In genomic region chr10:103855211-103855610, GRCm38 (mm10) we compare ENCODE assay signal across 18 mouse cellular contexts.
DNase-seq lines count a peak whose midpoint lies in the region; ATAC-seq lines count a peak whose summit lies in the region.
"Had no signal": no experiment of that assay in that cellular context is flagged by ENCODE, and none has a peak within 500 bp of the region (broad histone marks: within the 10 kb centered on the region; RNA-seq: fewer than 3 reads in every experiment).

No protein-coding gene starts in this region.

- H3K36me3 ChIP-seq in forebrain, embryonic 15.5 days, result no peaks in the 10 kb centered on the region
- H3K36me3 ChIP-seq: embryonic facial prominence, embryonic 10.5 days; heart, embryonic 13.5 days; hindbrain, embryonic 15.5 days had no signal

- no peak overlapping the region for H3K9ac ChIP-seq in forebrain, embryonic 15.5 days (replicated peaks)
- H3K9ac ChIP-seq: forebrain, embryonic 13.5 days; heart, embryonic 13.5 days; hindbrain, embryonic 15.5 days had no signal

- ATAC-seq in forebrain, embryonic 15.5 days (replicated peaks), result no peak
- ATAC-seq: forebrain, embryonic 13.5 days; intestine, embryonic 16.5 days had no signal

- H3K4me3 ChIP-seq in forebrain, embryonic 15.5 days, result no peak overlapping the region
- H3K4me3 ChIP-seq: embryonic facial prominence, embryonic 10.5 days; forebrain, embryonic 13.5 days; heart, embryonic 13.5 days; hindbrain, embryonic 15.5 days had no signal

- H3K27me3 ChIP-seq in forebrain, embryonic 15.5 days, result no peaks in the 10 kb centered on the region
- H3K27me3 ChIP-seq: CH12.LX; forebrain, embryonic 13.5 days; heart, embryonic 13.5 days; hindbrain, embryonic 15.5 days had no signal

- H3K4me1 ChIP-seq in forebrain, embryonic 15.5 days, result no peaks in the 10 kb centered on the region
- H3K4me1 ChIP-seq: embryonic facial prominence, embryonic 10.5 days; forebrain, embryonic 13.5 days; heart, embryonic 13.5 days; hindbrain, embryonic 15.5 days had no signal

- intact Hi-C loops in gastrocnemius, postnatal 14 days (cut with DNase I; ENCODE audit: low total_unique reads), result no loop called here

- 68% methylated on average over 1 of the region's 1 CpGs for WGBS in forebrain, embryonic 15.5 days

- H3K27ac ChIP-seq in forebrain, embryonic 15.5 days (replicated peaks), result no peak overlapping the region
- H3K27ac ChIP-seq: embryonic facial prominence, embryonic 10.5 days; forebrain, embryonic 13.5 days; heart, embryonic 13.5 days; hindbrain, embryonic 15.5 days had no signal

- H3K9me3 ChIP-seq in forebrain, embryonic 15.5 days, result no peaks in the 10 kb centered on the region
- H3K9me3 ChIP-seq: embryonic facial prominence, embryonic 10.5 days; forebrain, embryonic 13.5 days; heart, embryonic 13.5 days; hindbrain, embryonic 15.5 days had no signal

- peak; percentile 3 for DNase-seq in gastrocnemius, postnatal 14 days
- DNase-seq in gastrocnemius, adult 18-20 months (ENCODE audit: low spot score), result no peak
- DNase-seq in kidney, postnatal 4 days, result peak; percentile 2 to 5
- DNase-seq in kidney, adult 9 months, result no peak
- DNase-seq in adrenal gland, adult 8-10 months, result peak; percentile 2
- DNase-seq in adrenal gland, postnatal 36 days, result peak; percentile 3 to 46
- DNase-seq in frontal cortex, adult 2 months (ENCODE audit: extremely low spot score in 1 of 2, low spot score in 1 of 2), result no peak
- DNase-seq: cerebellum, adult 18-20 months; cerebellum, adult 9-11 months; gastrocnemius, postnatal 10 days; heart, postnatal 36 days had no signal

- no peak overlapping the region for H3K4me2 ChIP-seq in forebrain, embryonic 15.5 days (replicated peaks)
- H3K4me2 ChIP-seq: forebrain, embryonic 13.5 days; heart, embryonic 13.5 days; hindbrain, embryonic 15.5 days had no signal

Comparison
In these comparisons a context has a peak if more than half of its experiments do, and no peak if none do; other contexts are left out.
1. DNase-seq: peak in gastrocnemius, postnatal 14 days (single experiment), kidney, postnatal 4 days (2 of 2), adrenal gland, adult 8-10 months (single experiment) and adrenal gland, postnatal 36 days (2 of 2); none in gastrocnemius, adult 18-20 months (single experiment), kidney, adult 9 months (single experiment) and frontal cortex, adult 2 months (0 of 2).